Comparison of ENCODE assay signal across 27 mouse cellular contexts in genomic region chr13:21706669-21707068, GRCm38 (mm10). TPM values are rescaled to one million over a fixed set of nuclear protein-coding genes. Genes with fewer than 3 reads are reported as not detected.
DNase-seq lines count a peak whose midpoint lies in the region; TF ChIP-seq lines count a peak whose summit lies in the region.
"Had no signal": no experiment of that assay in that cellular context is flagged by ENCODE, and none has a peak within 500 bp of the region (broad histone marks: within the 10 kb centered on the region; RNA-seq: fewer than 3 reads in every experiment).

No protein-coding gene starts in this region.

- H3K4me1 ChIP-seq in CH12.LX (ENCODE audit: control insufficient read depth in 1 of 2, insufficient read depth in 2 of 2): peaks cover 8 to 11% of the 10 kb centered on the region in 2 experiments; a peak in 3 of 4 replicates
- H3K4me1 ChIP-seq in ES-E14 (ENCODE audit: control insufficient read depth in 2 of 2, insufficient read depth in 2 of 2, low read length in 2 of 2, poor library complexity in 1 of 2): peaks cover 0 to 4% of the 10 kb centered on the region in 2 experiments; a peak in 1 of 4 replicates
- H3K4me1 ChIP-seq in MEL (ENCODE audit: control insufficient read depth in 1 of 2, insufficient read depth in 2 of 2, low read length in 2 of 2): peaks cover 0 to 7% of the 10 kb centered on the region in 2 experiments; a peak in 2 of 4 replicates

- TF ChIP-seq CTCF in CH12.LX (conservative IDR thresholded peaks at IDR 0.05 in 1 of 2, IDR thresholded peaks at IDR 0.05 in 1 of 2; ENCODE audit: low read depth in 2 of 2, low read length in 2 of 2) (no peak), MEL (IDR thresholded peaks at IDR 0.05 in 2 of 3, conservative IDR thresholded peaks at IDR 0.05 in 1 of 3; ENCODE audit: control insufficient read depth in 1 of 3, insufficient read depth in 1 of 3, low read depth in 2 of 3, low read length in 3 of 3, poor library complexity in 1 of 3, severe bottlenecking in 1 of 3) (no peak)

- no peak for TF ChIP-seq POLR2A in CH12.LX (IDR thresholded peaks at IDR 0.05; ENCODE audit: low read depth, low read length)
- TF ChIP-seq POLR2A in MEL (IDR thresholded peaks at IDR 0.05; ENCODE audit: control insufficient read depth in 1 of 2, insufficient read depth in 1 of 2, low read depth in 1 of 2, low read length in 2 of 2, poor library complexity in 1 of 2): no peak

- H3K27me3 ChIP-seq in CH12.LX (replicated peaks) (no peaks in the 10 kb centered on the region), MEL (ENCODE audit: control insufficient read depth in 1 of 2, insufficient read depth in 2 of 2, low read length in 2 of 2) (peaks cover 0 to 3% of the 10 kb centered on the region in 2 experiments; a peak in 2 of 4 replicates)

- dilution Hi-C loops in CH12.LX (cut with MboI; ENCODE audit: extremely low pct_ligation_motif_present, extremely low pct_unique_long_range_greater_than_20kb, low sequenced_read_pairs): no loop called here

- H3K4me3 ChIP-seq in CH12.LX (replicated peaks in 1 of 3; ENCODE audit: low read depth in 2 of 3, low read length in 2 of 3, poor library complexity in 1 of 3) (no peak overlapping the region), ES-E14 (ENCODE audit: insufficient read depth in 1 of 2, low read depth in 1 of 2, low read length in 2 of 2, poor library complexity in 1 of 2, severe bottlenecking in 1 of 2) (no peak overlapping the region), MEL (ENCODE audit: control insufficient read depth in 1 of 2, insufficient read depth in 1 of 2, low read depth in 2 of 2, low read length in 2 of 2) (no peak overlapping the region)

- TF ChIP-seq RAD21 in CH12.LX (IDR thresholded peaks at IDR 0.05; ENCODE audit: low read depth, low read length) (no peak), MEL (IDR thresholded peaks at IDR 0.05; ENCODE audit: low read depth, low read length) (no peak)

- no peaks in the 10 kb centered on the region for H3K36me3 ChIP-seq in CH12.LX (replicated peaks in 1 of 2; ENCODE audit: control insufficient read depth in 1 of 2, insufficient read depth in 1 of 2, low read length in 1 of 2)
- no peaks in the 10 kb centered on the region for H3K36me3 ChIP-seq in ES-E14 (ENCODE audit: control insufficient read depth, insufficient read depth, low read length, poor library complexity, severe bottlenecking)
- peaks cover 0 to 9% of the 10 kb centered on the region in 2 experiments; a peak in 2 of 4 replicates for H3K36me3 ChIP-seq in MEL (ENCODE audit: control insufficient read depth in 1 of 2, insufficient read depth in 2 of 2, low read length in 2 of 2)
- H3K36me3 ChIP-seq: G1E had no signal

- TF ChIP-seq EP300 in CH12.LX (IDR thresholded peaks at IDR 0.05; ENCODE audit: low read length) (no peak), MEL (IDR thresholded peaks at IDR 0.05; ENCODE audit: low read depth in 1 of 2, low read length in 2 of 2) (no peak)

- H3K9me3 ChIP-seq in CH12.LX (replicated peaks; ENCODE audit: low read length) (no peaks in the 10 kb centered on the region), ES-E14 (ENCODE audit: control insufficient read depth, insufficient read depth, low read depth, low read length) (no peaks in the 10 kb centered on the region), MEL (replicated peaks; ENCODE audit: insufficient read depth, low read length) (no peaks in the 10 kb centered on the region)
- H3K9me3 ChIP-seq: G1E had no signal

- H3K4me2 ChIP-seq in CH12.LX (ENCODE audit: insufficient read depth, low read depth, poor library complexity, severe bottlenecking): no peak overlapping the region

- H3K27ac ChIP-seq in CH12.LX (ENCODE audit: insufficient read depth, low read depth): no peak overlapping the region
- no peak overlapping the region for H3K27ac ChIP-seq in ES-E14 (ENCODE audit: insufficient read depth, low read depth, low read length, poor library complexity, severe bottlenecking)
- H3K27ac ChIP-seq in MEL (ENCODE audit: control insufficient read depth, low read depth, low read length): no peak overlapping the region

- H3K79me2 ChIP-seq in CH12.LX (replicated peaks; ENCODE audit: control insufficient read depth, extremely low read depth, insufficient read depth, poor library complexity, severe bottlenecking): no peaks in the 10 kb centered on the region
- H3K79me2 ChIP-seq in MEL (ENCODE audit: control insufficient read depth, insufficient read depth, low read length, poor library complexity): no peaks in the 10 kb centered on the region; the same call in 1 of the 2 replicates

- H3K9ac ChIP-seq in CH12.LX (ENCODE audit: insufficient read depth, low read depth) (no peak overlapping the region), ES-E14 (ENCODE audit: insufficient read depth, low read depth, low read length, poor library complexity, severe bottlenecking) (no peak overlapping the region), MEL (ENCODE audit: control insufficient read depth, low read depth, low read length, poor library complexity, severe bottlenecking) (no peak overlapping the region)

- in situ Hi-C loops in CH12.LX (cut with MboI; ENCODE audit: low pct_ligation_motif_present, low pct_unique_long_range_greater_than_20kb, low sequenced_read_pairs) (loop anchor here (25.0 kb wide), 2 partner anchors 231 to 319 kb away; partner anchors contain the start of gene Zfp184), ES-E14 (cut with MboI; ENCODE audit: low sequenced_read_pairs in 2 of 2, unreplicated experiment in 2 of 2) (loop anchor here in 1 of 2 experiments (25.0 kb wide), 1 partner anchor 544 kb away; no protein-coding TSS in a partner anchor)

- DNase-seq in CH12.LX (ENCODE audit: extremely low read depth): no peak
- no peak for DNase-seq in ES-E14 (ENCODE audit: low read depth, low spot score)
- DNase-seq in MEL (ENCODE audit: low read depth, low spot score): no peak
- no peak for DNase-seq in retina, postnatal 1 day
- no peak for DNase-seq in kidney, postnatal 25 days
- DNase-seq in layer of hippocampus, postnatal 36 days: no peak
- DNase-seq: adrenal gland, adult 2 months; adrenal gland, adult 8-10 months; adrenal gland, postnatal 10 days; adrenal gland, postnatal 14 days; adrenal gland, postnatal 25 days; adrenal gland, postnatal 36 days; B cell, adult 2 months; cerebellum, adult 11 months; cerebellum, adult 11-12 months; cerebellum, adult 18-20 months; cerebellum, adult 2 months; cerebellum, adult 8-10 months; cerebellum, adult 9-10 months had no signal

TF ChIP-seq in CH12.LX, 34 proteins besides CTCF, POLR2A, EP300 and RAD21 (continues in another document):
- TF ChIP-seq SIN3A (IDR thresholded peaks at IDR 0.05; ENCODE audit: low read length) (no peak), IRF4 (IDR thresholded peaks at IDR 0.05; ENCODE audit: low read depth, low read length) (no peak)

TF ChIP-seq in ES-E14, 5 proteins besides CTCF, POLR2A, EP300 and RAD21:
- TF ChIP-seq MAFK (IDR thresholded peaks at IDR 0.05; ENCODE audit: insufficient read depth, low read depth, low read length): peak; percentile 93
- no peak for TF ChIP-seq CHD2 (IDR thresholded peaks at IDR 0.05; ENCODE audit: low read depth, low read length)

TF ChIP-seq in MEL, 35 proteins besides CTCF, POLR2A, EP300 and RAD21:
- TF ChIP-seq ZMIZ1 (IDR thresholded peaks at IDR 0.05; ENCODE audit: low read depth, low read length) (no peak), MAFK (IDR thresholded peaks at IDR 0.05; ENCODE audit: borderline replicate concordance, low read depth, low read length) (peak; percentile 87; the same call in 1 of the 2 replicates)

RNA-seq across cellular contexts. Expression of gene Olfr1359, which starts 8.8 kb away (rescaled TPM):
- total RNA-seq in CH12.LX (2012; rRNA removed) (not detected in 2 replicates), CH12.LX (2014; rRNA removed) (not detected in 2 replicates), ES-E14 (2012; rRNA removed) (not detected in 2 replicates), MEL (2012; rRNA removed) (not detected in 2 replicates)
- polyA plus RNA-seq in CH12.LX (2012; ENCODE audit: insufficient read length, low read depth) (not detected in 2 replicates), MEL (2012; ENCODE audit: insufficient read depth in 1 of 2, insufficient read length in 2 of 2, low read depth in 1 of 2, low replicate concordance in 2 of 2, missing spikeins in 1 of 2) (not detected)
- total RNA-seq in layer of hippocampus, postnatal 36 days (2021): not detected
- total RNA-seq: adrenal gland, adult 18-20 months; adrenal gland, adult 2 months; adrenal gland, adult 8-10 months; adrenal gland, postnatal 10 days; adrenal gland, postnatal 14 days; adrenal gland, postnatal 25 days; adrenal gland, postnatal 36 days; adrenal gland, postnatal 4 days had no signal
- polyA plus RNA-seq: activated CD4-positive, CD25-positive, alpha-beta regulatory T cell, adult 4 months; adrenal gland, adult 2 months; brain, embryonic 14.5 days; C2C12; CD4-positive, CD25-positive, alpha-beta regulatory T cell, adult 4 months; cerebellum, adult 2 months; G1E; Patski had no signal

RNA-seq across cellular contexts. Expression of gene Hist1h2bl, which starts 9.3 kb away (rescaled TPM):
- total RNA-seq in CH12.LX (2012; rRNA removed) (897 and 953 TPM in 2 replicates), CH12.LX (2014; rRNA removed) (16.0 and 18.1 TPM in 2 replicates), ES-E14 (2012; rRNA removed) (1,275 and 1,694 TPM in 2 replicates), MEL (2012; rRNA removed) (2,215 and 3,073 TPM in 2 replicates)
- polyA plus RNA-seq in CH12.LX (2012; ENCODE audit: insufficient read length, low read depth) (1.7 and 3.8 TPM in 2 replicates), MEL (2012; ENCODE audit: insufficient read depth in 1 of 2, insufficient read length in 2 of 2, low read depth in 1 of 2, low replicate concordance in 2 of 2, missing spikeins in 1 of 2) (1 to 10 TPM in 1 of 2 experiments, not detected in 1; 6.7 TPM)
- total RNA-seq in layer of hippocampus, postnatal 36 days (2021): 10 to 100 TPM; 20.4 to 37.0 TPM
- polyA plus RNA-seq: CD4-positive, CD25-positive, alpha-beta regulatory T cell, adult 4 months; cerebellum, adult 2 months had no signal

RNA-seq across cellular contexts. Expression of gene Hist1h2ai, which starts 9.6 kb away (rescaled TPM):
- total RNA-seq in CH12.LX (2012; rRNA removed): 839 and 880 TPM in 2 replicates
- 3.9 and 6.3 TPM in 2 replicates for total RNA-seq in CH12.LX (2014; rRNA removed)
- not detected in 2 replicates for polyA plus RNA-seq in CH12.LX (2012; ENCODE audit: insufficient read length, low read depth)
- total RNA-seq in ES-E14 (2012; rRNA removed): 1,685 and 2,304 TPM in 2 replicates
- total RNA-seq in MEL (2012; rRNA removed): 1,435 and 1,802 TPM in 2 replicates
- polyA plus RNA-seq in MEL (2012; ENCODE audit: insufficient read depth in 1 of 2, insufficient read length in 2 of 2, low read depth in 1 of 2, low replicate concordance in 2 of 2, missing spikeins in 1 of 2): 1 to 10 TPM in 1 of 2 experiments, not detected in 1; 8.2 TPM
- total RNA-seq in layer of hippocampus, postnatal 36 days (2021): 10 to 100 TPM; 37.8 to 44.6 TPM
- polyA plus RNA-seq: Patski had no signal

RNA-seq across cellular contexts. Expression of gene Hist1h3h, which starts 10.8 kb away (rescaled TPM):
- 1,605 and 1,657 TPM in 2 replicates for total RNA-seq in CH12.LX (2012; rRNA removed)
- total RNA-seq in CH12.LX (2014; rRNA removed): 18.2 and 21.7 TPM in 2 replicates
- 9.5 and 18.6 TPM in 2 replicates for polyA plus RNA-seq in CH12.LX (2012; ENCODE audit: insufficient read length, low read depth)
- 2,227 and 2,394 TPM in 2 replicates for total RNA-seq in ES-E14 (2012; rRNA removed)
- total RNA-seq in MEL (2012; rRNA removed): 3,336 and 3,710 TPM in 2 replicates
- 10 to 100 TPM in 1 of 2 experiments, not detected in 1; 18.4 TPM for polyA plus RNA-seq in MEL (2012; ENCODE audit: insufficient read depth in 1 of 2, insufficient read length in 2 of 2, low read depth in 1 of 2, low replicate concordance in 2 of 2, missing spikeins in 1 of 2)
- total RNA-seq in layer of hippocampus, postnatal 36 days (2021): 10 to 100 TPM; 57.9 to 69.3 TPM
- polyA plus RNA-seq: cerebellum, adult 2 months had no signal

RNA-seq across cellular contexts. Expression of gene Hist1h2bm, which starts 15.2 kb away (rescaled TPM):
- total RNA-seq in CH12.LX (2012; rRNA removed): 1,752 and 1,804 TPM in 2 replicates
- total RNA-seq in CH12.LX (2014; rRNA removed): 25.7 and 36.0 TPM in 2 replicates
- 0.87 TPM in 1 of 2 replicates, not detected in the other for polyA plus RNA-seq in CH12.LX (2012; ENCODE audit: insufficient read length, low read depth)
- 468 and 757 TPM in 2 replicates for total RNA-seq in ES-E14 (2012; rRNA removed)
- total RNA-seq in MEL (2012; rRNA removed): 1,196 and 2,041 TPM in 2 replicates
- 1 to 10 TPM in 1 of 2 experiments, not detected in 1; 1.7 TPM for polyA plus RNA-seq in MEL (2012; ENCODE audit: insufficient read depth in 1 of 2, insufficient read length in 2 of 2, low read depth in 1 of 2, low replicate concordance in 2 of 2, missing spikeins in 1 of 2)
- 1 to 10 TPM; 4.3 to 6.2 TPM for total RNA-seq in layer of hippocampus, postnatal 36 days (2021)
- polyA plus RNA-seq: cerebellum, adult 2 months; Patski had no signal

Comparison
In these comparisons a context has a peak if more than half of its experiments do, and no peak if none do; other contexts are left out.
1. Of the 35 proteins assayed by ChIP-seq in both MEL and CH12.LX: peak only in MEL: none; only in CH12.LX: none; in both: MAFK; in neither: 34.